Mouse (Mus musculus): ENCODE data around the gene Ndufs8. TPM values are rescaled to one million over a fixed set of nuclear protein-coding genes. Genes with fewer than 3 reads are reported as not detected.

Ndufs8 gene
- total RNA-seq, 1 experiment from 2014 or later, result 440 TPM

DNA sequence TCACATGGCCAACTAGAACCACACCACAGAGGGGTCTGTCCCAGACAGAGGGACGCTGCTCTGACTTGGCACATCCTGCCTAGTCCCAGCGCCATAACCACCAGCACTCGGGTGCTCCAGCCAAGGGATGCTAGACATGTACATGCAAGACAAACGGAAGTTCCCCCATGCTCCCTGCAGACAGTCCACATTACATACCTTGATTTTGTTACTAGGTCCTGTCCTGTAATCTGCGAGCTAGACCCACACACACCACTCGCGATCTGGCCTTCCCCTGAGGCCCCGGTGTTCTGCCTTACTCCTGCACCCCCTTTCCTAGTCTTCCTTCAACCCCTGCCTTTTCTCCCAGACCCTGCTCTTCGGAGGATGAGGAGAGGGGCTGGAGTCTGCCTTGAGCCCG, 6.2 kb downstream of the Ndufs8 start:
- DNase-seq, result no peak

DNA sequence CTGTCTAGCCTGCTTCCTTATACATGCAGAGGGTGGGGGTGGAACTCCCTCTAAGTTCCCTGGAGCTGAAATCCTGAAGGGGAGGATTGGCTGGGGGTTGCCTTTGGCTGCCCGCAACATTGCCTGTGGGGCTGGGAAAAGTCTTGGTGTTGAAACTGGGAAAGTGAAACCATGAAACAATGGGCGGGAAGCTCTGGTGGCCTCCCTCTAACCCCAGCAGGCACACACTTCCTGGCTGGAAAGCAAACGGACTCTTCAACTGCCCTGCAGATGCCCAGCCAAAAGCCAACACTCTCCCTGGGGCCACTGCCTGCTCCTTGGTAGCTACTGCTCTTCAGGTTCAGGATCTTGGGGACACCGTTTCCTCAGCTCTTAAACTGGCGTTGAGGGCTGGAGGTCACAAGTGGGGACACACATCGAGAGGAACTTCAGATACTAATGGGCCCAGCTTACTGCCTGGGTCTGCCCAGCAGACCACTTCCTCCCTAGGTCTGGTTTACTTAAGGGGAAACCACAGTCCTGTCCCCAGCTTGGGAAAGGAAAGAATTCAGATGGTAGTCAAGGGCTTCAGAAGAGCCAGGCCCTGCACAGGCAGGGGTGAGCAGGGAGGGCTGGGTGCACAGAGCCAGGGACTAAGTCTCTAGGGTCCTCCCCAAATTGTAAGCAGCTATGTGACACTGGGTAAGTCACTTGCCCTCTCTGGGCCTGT, 7.2 kb downstream of the Ndufs8 start:
- DNase-seq, result peak; percentile 77

DNA sequence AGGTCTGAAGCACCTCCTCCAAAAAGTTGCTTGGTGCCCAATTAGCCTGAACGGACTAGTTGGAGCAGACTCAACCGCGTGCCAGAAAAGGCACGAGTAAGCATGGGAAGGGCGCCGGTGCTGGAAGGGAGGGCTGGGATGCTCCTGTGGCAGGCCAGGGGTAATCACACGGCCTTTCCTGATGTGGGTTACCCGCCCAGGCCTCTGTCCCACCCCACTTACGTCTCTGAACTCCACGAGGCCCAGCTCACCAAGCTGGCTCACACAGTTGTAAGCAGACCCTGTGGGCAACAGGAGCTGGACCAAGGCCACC, 8.3 kb downstream of the Ndufs8 start:
- DNase-seq, result no peak

DNA sequence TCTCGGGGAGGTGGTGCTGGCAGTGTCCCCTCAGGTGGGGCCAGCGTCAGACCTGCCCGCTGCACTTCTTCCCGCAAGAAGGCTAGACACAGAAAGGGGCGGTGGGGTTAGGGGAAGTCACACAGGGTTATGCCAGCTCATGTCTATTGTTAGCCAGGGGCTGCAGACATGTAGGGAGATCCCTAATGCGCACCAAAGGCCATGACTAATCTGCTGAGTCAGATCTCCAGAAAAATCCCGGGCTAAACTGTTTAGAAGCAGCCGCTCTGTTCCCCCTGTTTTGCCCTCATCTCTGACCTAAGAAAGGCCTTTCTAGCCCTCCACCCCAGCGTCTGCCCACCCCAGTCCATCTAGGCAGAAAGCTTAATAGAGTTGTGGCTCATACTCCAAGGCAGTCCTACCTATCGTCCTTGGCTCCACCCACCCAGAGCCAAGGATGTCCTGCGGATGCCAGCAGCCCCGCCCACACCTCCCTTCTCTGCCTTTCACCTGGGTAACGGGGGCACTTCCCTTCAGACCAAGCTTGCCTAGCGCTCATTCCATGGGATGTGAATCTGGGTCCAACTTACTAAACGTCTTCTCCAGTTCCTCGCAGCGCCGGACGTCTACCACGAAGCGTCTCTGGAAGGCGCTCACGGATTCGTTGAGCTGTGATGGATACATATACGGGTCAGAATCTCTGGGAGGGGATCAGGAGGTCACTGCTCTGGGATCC, 8.8 kb downstream of the Ndufs8 start:
- DNase-seq, result no peak

DNA sequence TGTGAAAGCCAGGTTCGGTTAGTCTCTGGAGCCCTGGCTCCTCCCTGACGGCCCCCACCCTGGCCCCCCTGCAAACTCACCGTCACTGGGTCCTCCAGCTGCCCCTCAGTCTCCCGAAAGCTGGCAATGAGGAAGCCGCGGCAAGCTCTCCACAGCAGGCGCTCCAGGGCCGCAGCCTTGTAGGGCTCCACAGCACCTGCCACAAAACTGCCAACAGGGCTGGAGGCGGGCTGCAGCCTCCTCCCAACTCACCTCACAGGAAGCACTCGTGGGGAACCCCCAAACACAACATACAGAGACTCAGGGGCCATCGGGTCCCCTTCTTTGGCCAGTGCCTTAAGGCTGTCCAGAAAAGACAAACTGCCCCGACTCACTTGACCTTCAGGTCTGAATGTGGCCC, 9.6 kb downstream of the Ndufs8 start:
- DNase-seq, result no peak

DNA sequence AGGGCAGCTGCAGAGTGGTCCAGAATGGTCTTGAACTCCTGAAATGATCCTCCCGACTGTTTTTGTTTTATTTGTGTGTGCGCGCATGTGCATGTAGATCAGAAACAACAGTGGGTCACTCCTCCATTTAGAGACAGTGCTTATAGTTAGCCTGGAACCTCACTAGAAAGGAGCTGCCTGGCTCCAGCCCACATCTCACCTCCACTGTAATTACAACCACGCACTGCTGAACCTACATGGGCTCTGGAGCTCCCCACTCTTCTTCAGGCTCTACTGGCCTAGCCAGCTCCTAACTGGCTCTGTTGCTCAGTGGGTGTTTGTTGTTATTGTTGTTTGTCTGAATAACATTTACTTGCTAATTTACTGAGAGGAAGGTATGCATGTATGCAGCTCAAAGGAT, 13.0 kb downstream of the Ndufs8 start:
- DNase-seq, result no peak

GRCm38 (mm10) chr19:3898952-3899351, 13.6 kb downstream of the Ndufs8 start:
- no peak for DNase-seq

- DNase-seq, result no peak
Observed at GRCm38 (mm10) chr19:3897557-3897956, 15.0 kb downstream of the Ndufs8 start.

DNA sequence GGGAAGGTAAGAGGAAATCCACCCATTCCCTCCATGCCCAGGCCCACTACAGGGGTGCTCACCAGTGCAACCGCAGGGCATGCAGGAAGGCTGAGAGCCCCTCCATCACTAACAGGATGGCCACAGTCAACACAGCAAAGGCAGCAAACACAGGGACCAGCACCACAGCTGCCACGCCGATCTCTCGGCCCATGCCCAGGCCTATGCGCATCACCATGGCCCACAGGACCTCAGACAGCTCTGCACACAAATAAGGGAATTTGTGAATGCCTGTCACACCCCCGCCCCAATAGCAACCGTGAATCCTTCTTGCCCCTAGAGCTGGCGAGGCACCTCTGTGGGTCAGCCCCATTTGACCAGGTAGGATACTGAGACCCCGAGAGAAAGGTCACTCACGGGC, 16.4 kb downstream of the Ndufs8 start:
- no peak for DNase-seq

DNA sequence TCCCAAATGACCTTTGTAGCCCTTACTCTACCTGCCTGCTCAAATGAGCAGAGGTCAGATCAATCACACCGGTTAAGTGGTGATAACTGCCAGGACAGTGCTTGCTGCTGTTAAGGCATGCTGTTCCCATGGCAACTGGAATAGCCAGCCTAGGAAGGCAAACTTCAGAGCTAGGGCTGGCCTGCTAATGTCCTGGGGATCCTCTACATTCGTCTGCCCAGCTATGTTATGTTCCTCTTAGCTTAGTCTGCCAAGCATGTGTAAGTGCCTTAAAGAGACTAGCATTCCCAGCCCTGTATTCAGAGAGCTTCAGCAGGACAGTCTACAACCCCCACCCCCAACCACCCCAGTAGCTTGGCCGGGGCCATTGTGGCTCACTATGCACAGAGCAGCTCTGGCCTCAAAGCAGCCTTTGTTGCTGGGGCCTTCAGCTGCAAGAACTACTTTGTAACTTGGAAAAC, 17.4 kb downstream of the Ndufs8 start:
- no peak for DNase-seq

DNA sequence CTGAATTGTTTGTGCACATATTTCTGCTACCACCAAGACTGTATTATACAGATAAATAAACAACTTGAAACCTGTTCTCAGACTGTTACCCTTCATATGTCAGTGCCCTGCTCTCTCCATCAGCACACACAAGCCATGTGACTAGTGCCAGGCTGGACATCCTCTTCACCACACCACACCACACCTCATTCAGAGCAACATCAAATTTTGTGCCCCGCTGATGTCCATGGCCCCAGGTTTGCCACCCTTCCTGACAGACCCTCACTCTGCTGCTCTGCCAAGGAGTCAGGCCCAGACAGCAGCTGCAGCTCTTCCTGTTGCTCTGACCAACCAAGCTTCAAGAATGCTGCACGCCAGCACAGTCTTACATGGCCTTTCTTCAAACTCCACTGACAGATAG, 18.3 kb downstream of the Ndufs8 start:
- DNase-seq, result no peak

DNA sequence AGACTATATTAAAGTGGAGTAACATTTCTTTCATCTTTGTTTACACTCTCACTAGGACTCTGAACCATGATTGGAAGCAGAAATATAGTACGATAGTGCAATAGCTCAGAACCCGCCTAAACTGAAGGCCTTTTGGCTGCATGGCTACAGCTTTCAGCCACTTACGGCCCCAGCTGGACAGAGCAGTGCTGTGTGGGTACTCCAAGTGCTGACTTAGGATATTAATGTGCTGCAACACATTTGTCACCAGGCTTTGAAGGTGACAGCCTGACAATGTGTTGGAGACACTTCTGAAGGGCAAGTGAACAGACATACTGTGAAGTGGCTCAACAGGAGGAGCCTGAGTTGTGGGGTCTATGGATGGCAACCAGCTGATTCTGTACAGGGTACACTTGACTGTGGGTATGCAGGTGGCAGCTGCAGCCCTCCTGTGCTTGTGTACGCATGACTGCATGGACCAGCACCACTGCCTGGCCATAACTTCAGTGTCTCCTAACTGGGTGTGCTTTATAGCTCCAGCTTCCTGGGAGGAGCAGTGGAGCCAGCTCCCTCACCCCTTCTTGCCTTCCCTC, 18.9 kb downstream of the Ndufs8 start:
- DNase-seq, result no peak

GRCm38 (mm10) chr19:3890181-3890580, 22.4 kb downstream of the Ndufs8 start:
- DNase-seq, result no peak

DNA sequence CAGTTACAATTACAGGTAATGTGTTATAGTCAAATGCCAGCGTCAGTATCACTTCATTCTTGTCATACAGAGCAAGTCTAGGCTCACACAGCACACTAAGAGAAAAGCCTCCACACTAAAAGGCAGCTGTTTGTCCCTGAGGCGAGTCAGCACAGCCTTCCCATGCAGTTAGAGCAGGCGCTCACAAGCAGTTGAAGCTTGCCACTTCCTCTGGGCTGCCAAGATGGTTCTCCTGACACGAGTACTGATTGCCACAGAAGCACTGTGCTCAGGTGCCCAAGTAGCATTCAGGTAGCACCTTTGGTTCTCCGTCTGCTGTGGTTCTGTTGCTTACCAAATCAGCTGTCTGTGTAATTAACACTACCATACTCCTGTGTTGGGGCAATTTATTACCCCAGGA, 23.5 kb downstream of the Ndufs8 start:
- no peak for DNase-seq

DNA sequence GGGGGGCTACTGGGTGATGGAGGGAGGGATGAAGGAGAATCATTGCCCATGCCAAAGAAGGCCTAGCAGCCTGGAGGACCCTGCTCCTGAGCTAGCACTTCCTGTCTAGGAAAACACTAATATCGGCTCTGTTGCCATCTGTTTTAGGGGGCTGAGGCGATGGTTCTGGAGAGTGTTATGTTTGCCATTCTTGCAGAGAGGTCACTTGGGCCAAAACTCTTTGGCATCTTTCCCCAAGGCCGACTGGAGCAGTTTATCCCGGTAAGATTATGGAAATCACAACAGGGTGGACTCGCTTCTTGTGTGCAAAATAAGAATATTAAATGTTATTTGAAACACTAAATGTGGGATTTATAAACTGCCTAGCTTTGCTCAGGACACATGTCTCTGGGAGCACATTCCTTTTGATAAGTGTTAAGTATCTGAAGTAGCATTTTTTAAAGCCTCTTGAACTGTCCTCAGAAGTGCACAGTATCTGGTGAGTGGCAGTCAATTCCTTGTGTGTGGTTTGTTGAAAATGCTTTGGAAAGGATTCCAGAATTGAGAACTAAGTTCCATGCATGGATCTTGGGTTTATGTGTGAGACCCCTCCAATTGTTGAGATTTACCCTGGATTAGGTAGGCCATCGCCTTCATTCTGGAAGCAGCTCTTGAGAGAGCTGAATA, 28.1 kb downstream of the Ndufs8 start:
- DNase-seq, result peak; percentile 66

GRCm38 (mm10) chr19:3882214-3882613, 30.4 kb downstream of the Ndufs8 start:
- DNase-seq, result no peak

GRCm38 (mm10) chr19:3880054-3880848, 32.3 kb downstream of the Ndufs8 start:
- no peak for DNase-seq

GRCm38 (mm10) chr19:3875045-3875444, 37.5 kb downstream of the Ndufs8 start:
- DNase-seq, result no peak

DNA sequence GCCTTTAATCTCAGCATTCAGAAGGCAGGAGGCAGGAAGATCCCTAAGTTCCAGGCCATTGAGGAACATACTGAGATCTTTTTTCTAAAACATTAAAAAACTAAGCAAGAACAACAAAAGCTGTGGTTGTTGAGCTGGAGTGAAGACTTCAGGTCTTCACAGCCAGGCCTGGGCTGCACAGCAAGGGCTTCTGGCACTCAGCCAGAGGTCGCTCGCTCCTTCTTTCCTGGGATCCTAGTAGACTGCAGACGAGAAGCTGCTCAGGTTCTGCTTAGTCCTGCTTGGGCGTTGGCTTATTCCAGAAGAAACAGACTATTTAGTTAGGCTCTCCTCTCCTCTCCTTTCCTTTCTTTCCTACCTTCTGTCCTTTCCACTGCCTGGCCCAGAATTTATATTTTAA, 40.2 kb downstream of the Ndufs8 start:
- DNase-seq, result peak; percentile 57

DNA sequence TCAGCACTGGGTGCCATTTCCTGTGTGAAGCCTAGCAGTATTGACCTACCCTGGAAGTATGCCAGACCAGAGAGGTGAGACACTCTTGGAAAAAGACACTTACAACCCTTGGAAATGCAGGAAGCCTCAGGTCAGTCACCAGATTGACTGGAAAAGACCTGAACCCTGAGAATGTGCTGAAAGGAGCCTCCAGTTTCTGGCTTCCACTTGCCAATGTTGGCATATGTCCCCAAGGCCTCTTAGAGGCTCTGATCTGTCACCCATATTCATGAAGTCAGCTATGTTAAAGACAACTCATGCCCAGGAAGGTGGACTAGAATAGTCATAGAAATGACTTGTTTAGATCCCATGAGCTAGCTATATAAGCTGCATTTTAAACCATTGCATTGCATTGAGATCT, 41.1 kb downstream of the Ndufs8 start:
- DNase-seq, result peak; percentile 45

GRCm38 (mm10) chr19:3868290-3868689, 44.3 kb downstream of the Ndufs8 start:
- DNase-seq, result no peak

DNA sequence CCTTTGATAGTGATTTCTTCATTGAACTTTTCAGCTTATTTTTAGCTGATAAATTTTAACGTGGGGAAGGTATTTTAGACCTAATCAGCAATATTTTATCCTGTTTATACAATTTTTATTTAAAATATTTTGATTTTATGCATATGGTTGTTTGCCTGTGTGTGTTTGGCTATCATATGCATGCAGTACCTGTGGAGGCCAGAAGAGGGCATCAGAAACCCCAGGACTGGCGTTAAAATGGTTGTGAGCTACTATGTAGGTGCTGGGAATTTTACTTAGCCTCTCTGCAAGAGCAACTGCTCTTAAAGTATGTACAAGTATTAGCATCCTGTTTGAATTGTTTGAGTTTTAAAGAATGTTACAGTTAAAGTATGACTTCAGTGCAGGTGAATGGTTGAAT, 47.6 kb downstream of the Ndufs8 start:
- no peak for DNase-seq

All from adrenal gland, postnatal 14 days (tissue).